Mouse (Mus musculus) kidney, postnatal 0 days (tissue): ENCODE data around the gene Ruvbl1. TPM values are rescaled to one million over a fixed set of nuclear protein-coding genes. Genes with fewer than 3 reads are reported as not detected.

Experiments
- ATAC-seq: fragments of 200-750 bp; cut with Nextera tagmentation; replicated peaks from 2 replicates; pipeline ENCODE4 v1.8.0; 2017; ENCODE audit warnings: low read depth, moderate number of reproducible peaks, moderate TSS enrichment, moderate library complexity; ENCODE audit not compliant: low FRiP score
- DNase-seq: peaks from one replicate; pipeline ENCODE4 v3.0.0-alpha.2; 2016; ENCODE audit warnings: low spot score
- H3K27ac ChIP-seq: fragments of 300-500 bp; sonication (generic); 2 replicates; pipeline ENCODE4 v1.5.1; 2014; ENCODE audit warnings: mild to moderate bottlenecking
- H3K27me3 ChIP-seq: fragments of 300-500 bp; sonication (generic); 2 replicates; pipeline ENCODE4 v1.6.1; 2014; ENCODE audit warnings: low read length, mixed read lengths; ENCODE audit not compliant: insufficient read depth
- H3K36me3 ChIP-seq: fragments of 300-500 bp; sonication (generic); 2 replicates; pipeline ENCODE4 v1.6.1; 2014; ENCODE audit warnings: low read length, mixed read lengths; ENCODE audit not compliant: insufficient read depth
- H3K4me1 ChIP-seq: fragments of 300-500 bp; sonication (generic); replicated peaks from 2 replicates; pipeline ENCODE4 v1.6.1; 2014; ENCODE audit warnings: antibody characterized with exemption, low read length, mixed read lengths; ENCODE audit not compliant: insufficient read depth
- H3K4me2 ChIP-seq: fragments of 300-500 bp; sonication (generic); 2 replicates; pipeline ENCODE4 v1.6.1; 2014; ENCODE audit warnings: mild to moderate bottlenecking, low read length, moderate library complexity, mixed read lengths
- H3K4me3 ChIP-seq: fragments of 300-500 bp; sonication (generic); replicated peaks from 2 replicates; pipeline ENCODE4 v1.5.1; 2014; ENCODE audit warnings: low read depth, low read length
- H3K9ac ChIP-seq: fragments of 300-500 bp; sonication (generic); 2 replicates; pipeline ENCODE4 v1.6.1; 2014; ENCODE audit warnings: low read depth, low read length
- H3K9me3 ChIP-seq: fragments of 300-500 bp; sonication (generic); replicated peaks from 2 replicates; pipeline ENCODE4 v1.6.1; 2016; ENCODE audit warnings: low read length, inconsistent platforms, mixed read lengths
- CTCF ChIP-seq: IDR thresholded peaks from 2 replicates; pipeline ENCODE4 v1.5.1; 2016; ENCODE audit warnings: antibody characterized with exemption, low read depth, mild to moderate bottlenecking, moderate library complexity
- WGBS: fragments of 180-500 bp; shearing (Covaris S2); extraction: QIAGEN DNeasy Blood & Tissue Kit; methylation state at CpG from one replicate; pipeline ENCODE4 v1.1.7; 2014; 5-methylcytosine and 5-hydroxymethylcytosine counted together
- polyA plus RNA-seq: library from polyadenylated mRNA; unstranded; fragments of >200 nt; fragmentation: Nextera tagmentation; extraction: Ambion mirVana; gene quantifications from 2 replicates; pipeline ENCODE4 v1.2.1, GENCODE M21; 2015

The Ruvbl1 gene
- polyA plus RNA-seq, 1 experiment from 2014 or later, result 91.1 TPM

DNA sequence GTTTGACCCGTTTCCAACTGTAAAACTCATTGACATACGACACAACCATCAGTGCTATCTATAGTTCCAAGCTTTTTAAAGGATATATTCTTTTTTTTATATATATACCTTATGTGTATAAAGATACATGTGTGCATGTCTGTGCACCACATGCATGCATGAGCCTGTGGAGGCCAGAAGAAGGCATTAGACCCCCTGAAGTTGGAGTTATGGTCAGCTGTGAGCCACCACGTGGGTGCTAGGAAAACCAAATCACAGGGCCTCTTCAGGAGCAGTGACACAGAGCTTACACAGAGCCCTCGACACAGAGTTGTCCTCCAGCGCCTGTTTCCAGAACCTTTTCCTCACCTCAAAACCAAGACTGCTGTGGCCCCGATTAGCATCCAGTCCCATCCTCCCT is 24.6 kb downstream of the Ruvbl1 start:
- no peak overlapping the region for H3K4me2 ChIP-seq
- H3K4me3 ChIP-seq, result no peak overlapping the region
- DNase-seq (no peak), ATAC-seq (no peak)
- no peak overlapping the region for H3K9ac ChIP-seq
- peaks cover 46% of the 10 kb centered on the region for H3K36me3 ChIP-seq
- no peaks in the 10 kb centered on the region for H3K4me1 ChIP-seq
- no peak overlapping the region for H3K27ac ChIP-seq
- TF ChIP-seq CTCF, result no peak
- WGBS, result 85% methylated on average over 6 of the region's 6 CpGs
- H3K27me3 ChIP-seq, result no peaks in the 10 kb centered on the region
- H3K9me3 ChIP-seq, result no peaks in the 10 kb centered on the region

DNA sequence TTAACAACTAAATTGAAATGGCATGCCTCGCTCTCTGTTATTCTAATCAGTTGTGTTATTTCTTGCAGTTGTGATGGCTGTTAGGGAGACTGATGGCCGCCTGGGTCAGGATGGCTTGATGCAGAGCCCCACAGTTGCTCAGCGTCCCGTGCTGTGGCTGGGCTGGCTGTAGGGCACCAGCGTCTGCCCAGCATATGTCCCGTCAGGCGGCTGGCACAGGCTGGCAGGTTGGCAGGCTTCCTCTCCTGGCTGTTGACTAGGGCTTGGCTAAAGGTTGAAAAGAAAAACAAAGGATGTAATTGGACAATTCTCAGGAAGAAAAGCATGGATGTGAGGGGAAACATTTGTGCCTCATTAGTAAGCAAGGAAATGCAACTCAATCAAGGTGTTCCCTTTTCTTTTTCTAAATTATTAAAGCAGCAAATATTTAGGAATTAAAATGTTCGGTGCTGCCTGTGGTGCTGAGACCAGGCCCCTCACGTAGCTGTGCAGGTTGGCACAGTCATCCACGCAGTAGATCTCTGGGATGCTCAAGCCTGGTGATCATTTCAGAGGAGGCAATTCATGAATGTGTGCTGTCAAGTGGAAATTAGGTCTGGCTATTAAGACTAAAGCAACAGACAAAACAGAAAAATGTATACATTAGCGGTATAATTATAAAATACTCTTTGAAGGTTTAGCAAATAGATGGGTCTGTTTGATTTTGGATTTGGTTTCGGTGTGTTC is 25.6 kb downstream of the Ruvbl1 start:
- ATAC-seq (no peak), DNase-seq (no peak)
- Histone ChIP-seq H3K36me3 (peaks cover 38% of the 10 kb centered on the region), H3K27me3 (no peaks in the 10 kb centered on the region), H3K4me3 (no peak overlapping the region), H3K4me1 (no peaks in the 10 kb centered on the region), H3K4me2 (no peak overlapping the region), H3K9me3 (no peaks in the 10 kb centered on the region), H3K27ac (no peak overlapping the region), H3K9ac (no peak overlapping the region)
- TF ChIP-seq CTCF, result no peak
- WGBS, result 93% methylated on average over 12 of the region's 12 CpGs

DNA sequence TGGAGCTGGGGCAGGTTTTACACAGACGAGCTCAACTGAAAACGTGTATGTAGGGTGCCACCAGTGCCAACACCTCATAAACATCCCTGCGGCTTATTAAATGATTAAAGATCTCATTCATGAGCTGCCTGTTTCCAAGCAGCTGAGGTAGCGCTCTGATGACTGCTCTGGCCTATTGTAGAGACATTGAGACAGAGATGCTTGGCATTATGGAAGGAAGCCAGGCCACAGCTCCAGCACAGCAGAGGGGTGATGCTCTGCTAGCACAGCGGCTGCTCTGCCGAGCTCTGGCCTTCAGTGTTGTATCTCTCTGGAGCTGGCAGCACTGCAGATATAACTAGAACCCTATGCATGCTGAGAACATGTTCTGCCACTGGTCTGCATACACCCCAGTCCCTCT is 28.5 kb downstream of the Ruvbl1 start:
- ATAC-seq, result no peak
- Histone ChIP-seq H3K4me2 (no peak overlapping the region), H3K27me3 (no peaks in the 10 kb centered on the region), H3K27ac (no peak overlapping the region), H3K4me3 (no peak overlapping the region), H3K4me1 (no peaks in the 10 kb centered on the region), H3K9me3 (no peaks in the 10 kb centered on the region), H3K9ac (no peak overlapping the region), H3K36me3 (peaks cover 31% of the 10 kb centered on the region)
- no peak for TF ChIP-seq CTCF
- no peak for DNase-seq
- WGBS, result 87% methylated on average over 6 of the region's 6 CpGs

DNA sequence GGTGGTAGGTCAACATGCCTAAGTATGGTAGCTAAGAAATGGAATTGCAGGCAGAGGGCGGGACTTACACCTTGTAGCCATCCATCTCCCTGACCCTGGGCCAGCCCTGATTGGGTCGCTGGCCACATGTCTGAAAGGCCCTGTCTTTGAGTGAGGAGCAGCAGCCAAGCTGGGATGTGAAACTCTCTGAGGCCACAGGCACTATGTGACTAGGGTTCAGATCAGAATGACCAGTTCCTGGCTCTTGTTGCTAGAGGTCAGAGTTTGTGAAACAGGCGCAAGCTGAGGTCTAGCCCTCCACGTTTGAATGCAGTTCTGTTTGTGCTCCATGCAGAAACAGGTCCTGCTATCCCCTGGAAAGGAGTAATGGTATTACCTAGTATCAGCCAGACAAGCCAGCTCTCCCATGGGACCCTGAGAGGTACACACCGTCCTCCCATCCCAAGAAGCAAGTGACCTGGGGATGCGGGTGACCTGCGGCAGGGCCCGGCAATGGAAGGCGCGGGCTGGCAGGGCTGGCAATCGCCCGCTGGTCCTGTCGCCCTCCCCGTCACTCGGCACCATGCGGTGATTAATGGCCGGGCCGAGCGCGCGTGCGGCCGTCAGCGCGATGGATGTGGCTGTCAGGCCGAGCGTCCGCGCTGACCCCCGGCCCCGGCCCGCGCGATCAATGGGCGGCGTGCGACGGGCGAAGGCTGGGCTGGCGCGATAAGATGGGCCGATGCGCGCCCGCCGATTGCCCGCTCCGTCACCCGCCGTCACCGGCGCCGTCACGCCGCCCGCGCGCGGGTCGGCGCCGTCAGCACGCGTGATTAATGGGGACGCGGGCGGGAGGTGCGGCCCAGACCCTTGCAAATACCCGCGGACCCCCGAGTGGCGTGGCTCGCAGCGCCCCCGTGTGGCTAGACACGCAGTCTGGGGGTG is 34.5 kb downstream of the Ruvbl1 start:
- ATAC-seq, result peak; percentile 56; the same call in 1 of the 2 replicates
- Histone ChIP-seq H3K36me3 (peaks cover 25% of the 10 kb centered on the region), H3K4me2 (peak overlapping the region; percentile 88), H3K9me3 (no peaks in the 10 kb centered on the region), H3K27ac (no peak overlapping the region), H3K4me1 (no peaks in the 10 kb centered on the region), H3K27me3 (no peaks in the 10 kb centered on the region), H3K4me3 (peak overlapping the region; percentile 49), H3K9ac (peak overlapping the region; percentile 62)
- peak; percentile 72 for TF ChIP-seq CTCF
- 3% methylated on average over 73 of the region's 76 CpGs for WGBS
- DNase-seq, result peak; percentile 52

DNA sequence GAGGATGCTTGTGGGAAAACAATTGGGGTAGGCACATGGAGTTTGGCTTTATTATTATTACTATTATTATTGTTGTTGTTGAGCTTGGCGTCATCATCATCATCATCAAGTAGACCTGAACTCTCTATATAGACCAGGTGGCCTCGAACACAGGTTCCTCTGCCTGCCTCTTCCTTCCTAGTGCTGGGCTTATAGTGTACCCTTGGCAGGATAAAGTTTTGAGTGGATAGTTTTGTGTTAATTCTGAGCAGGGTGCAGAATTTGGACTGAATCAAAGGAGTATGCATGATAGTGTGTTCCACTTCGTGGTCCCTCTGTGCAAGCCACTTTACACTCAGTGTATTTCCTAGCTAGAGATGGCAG is 35.2 kb downstream of the Ruvbl1 start:
- Histone ChIP-seq H3K36me3 (peaks cover 31% of the 10 kb centered on the region), H3K9ac (no peak overlapping the region)
- WGBS, result 13% methylated on average over 3 of the region's 3 CpGs

More for the DNA sequence above, 35.2 kb downstream of the Ruvbl1 start:
- DNase-seq, result no peak
- H3K4me1 ChIP-seq, result no peaks in the 10 kb centered on the region
- no peaks in the 10 kb centered on the region for H3K27me3 ChIP-seq
- H3K4me3 ChIP-seq, result peak overlapping the region; percentile 49
- TF ChIP-seq CTCF, result no peak
- peak overlapping the region; percentile 88 for H3K4me2 ChIP-seq
- H3K9me3 ChIP-seq, result no peaks in the 10 kb centered on the region
- H3K27ac ChIP-seq, result no peak overlapping the region
- ATAC-seq, result no peak
